Mouse (Mus musculus): ENCODE measurements around the gene Crabp2.

DNA sequence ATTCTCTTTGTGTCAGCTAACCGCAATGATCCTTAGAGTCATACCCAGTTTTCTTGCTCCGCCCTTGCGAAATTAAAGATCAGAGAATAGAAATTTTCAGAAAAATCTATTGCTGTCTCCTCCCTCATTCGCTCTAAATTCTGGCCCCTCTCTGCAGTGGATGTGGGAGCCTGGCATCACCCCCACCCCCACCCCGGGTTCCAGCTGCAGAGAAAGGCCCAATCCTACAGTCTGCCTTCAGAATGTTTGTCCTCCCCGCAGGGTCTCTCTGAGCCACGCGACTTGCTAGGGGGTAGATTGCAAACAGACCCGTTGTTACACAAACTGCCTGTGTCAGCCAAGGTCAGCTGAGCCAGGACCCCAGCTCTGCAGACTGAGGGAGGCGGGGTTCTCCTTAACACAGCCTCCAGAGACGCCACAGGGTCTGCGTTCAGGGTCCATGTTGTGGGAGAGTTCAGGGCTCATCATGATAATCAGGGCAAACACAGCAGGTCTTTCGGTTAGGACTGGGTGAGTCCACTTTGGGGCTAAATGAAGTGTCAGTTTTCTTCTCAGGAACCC is 1.6 kb downstream of the Crabp2 start:
- TF ChIP-seq CTCF (conservative IDR thresholded peaks at IDR 0.05; ENCODE audit: insufficient read depth, insufficient read length, low read depth, low read length) (no peak), POLR2A (IDR thresholded peaks at IDR 0.05; ENCODE audit: low read depth, low read length) (no peak)

Measured in kidney, adult 2 months (tissue).